In genomic region chr17:62884129-62884506, GRCm38 (mm10) we compare ENCODE assay signal across 8 mouse cellular contexts. TPM values are rescaled to one million over a fixed set of nuclear protein-coding genes. Genes with fewer than 3 reads are reported as not detected.
DNase-seq lines count a peak whose midpoint lies in the region; ATAC-seq lines count a peak whose summit lies in the region.

No protein-coding gene starts in this region.

- ATAC-seq in common myeloid progenitor, adult 5-6 weeks (replicated peaks; ENCODE audit: low read depth, poor library complexity, severe bottlenecking) = peak; percentile 62
- ATAC-seq in hindbrain, embryonic 16.5 days = 0 out of 2 replicates have a peak, but pooled peaks have one; percentile 9
- peak; percentile 72 for ATAC-seq in megakaryocyte, adult 5-6 weeks (ENCODE audit: poor library complexity, severe bottlenecking)

- no peaks in the 10 kb centered on the region for H3K9me3 ChIP-seq in hindbrain, embryonic 16.5 days (ENCODE audit: control insufficient read depth, low read length)

- H3K4me3 ChIP-seq in hindbrain, embryonic 16.5 days (ENCODE audit: low read length) = peak overlapping the region; percentile 85

- no peaks in the 10 kb centered on the region for H3K27me3 ChIP-seq in hindbrain, embryonic 16.5 days (replicated peaks; ENCODE audit: control insufficient read depth, insufficient read depth, low read length)

- intact Hi-C loops in left cerebral cortex, postnatal 10 days (cut with DNase I) = loop anchor here (10.0 kb wide), 1 partner anchor 581 kb away; no protein-coding TSS in a partner anchor

- H3K27ac ChIP-seq in hindbrain, embryonic 16.5 days (ENCODE audit: low read depth, low read length) = peak overlapping the region; percentile 80

- peak overlapping the region; percentile 100 for H3K4me2 ChIP-seq in hindbrain, embryonic 16.5 days (ENCODE audit: low read length)

- DNase-seq in adipocyte (ENCODE audit: low spot score) = peak; percentile 87
- peak; percentile 14 to 18 for DNase-seq in gastrocnemius, adult 8-10 months (ENCODE audit: low spot score in 2 of 2)
- DNase-seq in left cerebral cortex, postnatal 10 days (ENCODE audit: extremely low spot score in 1 of 2, low spot score in 2 of 2) = peak; percentile 70 to 85
- peak; percentile 85 to 87 for DNase-seq in right cerebral cortex, postnatal 10 days (ENCODE audit: low spot score in 2 of 2)
- DNase-seq in urinary bladder, postnatal 36 days (ENCODE audit: low spot score in 2 of 2) = peak; percentile 76 to 82

- peaks cover 2% of the 10 kb centered on the region; the same call in 1 of the 2 replicates for H3K4me1 ChIP-seq in hindbrain, embryonic 16.5 days (ENCODE audit: control insufficient read depth, insufficient read depth, low read depth, low read length)

- no peaks in the 10 kb centered on the region for H3K36me3 ChIP-seq in hindbrain, embryonic 16.5 days (ENCODE audit: control insufficient read depth, insufficient read depth, low read length)

- 0% methylated on average over 16 of the region's 16 CpGs for WGBS in hindbrain, embryonic 16.5 days

- H3K9ac ChIP-seq in hindbrain, embryonic 16.5 days (ENCODE audit: low read depth, low read length) = peak overlapping the region; percentile 90

RNA-seq across cellular contexts. Expression of gene Efna5, which starts 3.0 kb away (rescaled TPM):
- total RNA-seq in common myeloid progenitor, adult 5-6 weeks (2017) = not detected in 2 replicates
- 1 to 10 TPM in 1 of 4 experiments, under 1 TPM in 3; 0.29 to 1.3 (median 0.71) TPM for total RNA-seq in gastrocnemius, adult 8-10 months (2022)
- polyA plus RNA-seq in hindbrain, embryonic 16.5 days (2015; fragmentation: Nextera tagmentation; extraction: Ambion mirVana) = 32.3 and 37.5 TPM in 2 replicates
- total RNA-seq in left cerebral cortex, postnatal 10 days (2021) = 10 to 100 TPM; 44.2 to 44.4 TPM
- 0.16 and 0.30 TPM in 2 replicates for total RNA-seq in megakaryocyte, adult 5-6 weeks (2015)
- total RNA-seq in megakaryocyte, adult 5-6 weeks (2017) = not detected in 2 replicates

Comparison
In these comparisons a context has a peak if more than half of its experiments do, and no peak if none do; other contexts are left out.
1. Peak in every context shown above with its lines: DNase-seq, ATAC-seq, H3K4me3 ChIP-seq and H3K27ac ChIP-seq.
2. DNase-seq: peak in every context shown above with its lines; median percentile 87 in adipocyte; 86 in right cerebral cortex, postnatal 10 days; 79 in urinary bladder, postnatal 36 days; 78 in left cerebral cortex, postnatal 10 days; 16 in gastrocnemius, adult 8-10 months.
3. ATAC-seq: peak in every context shown above with its lines; median percentile 72 in megakaryocyte, adult 5-6 weeks; 62 in common myeloid progenitor, adult 5-6 weeks; 9 in hindbrain, embryonic 16.5 days.
4. RNA of gene Efna5, which starts 3.0 kb away (total RNA-seq): 44.2 to 44.4 TPM in left cerebral cortex, postnatal 10 days; 0.29 to 1.3 TPM in gastrocnemius, adult 8-10 months, 0.16 to 0.30 TPM in megakaryocyte, adult 5-6 weeks and not detected in common myeloid progenitor, adult 5-6 weeks; every median in the first group is over 10 times any median in the second.